Mouse (Mus musculus) 3134 (cell line): ENCODE data around the gene Nfe2l2.
A peak's percentile ranks its signal among the peaks of the same experiment; 100 is the strongest.
"Not testable (repeated sequence)": the region's sequence is repeated elsewhere in the genome, so short reads cannot be mapped to it uniquely, and the experiment has no call there.

Experiments
- DNase-seq: peaks from one replicate; pipeline ENCODE4 v3.0.0-alpha.2; 2011; ENCODE audit warnings: low spot score; ENCODE audit not compliant: insufficient read length; ENCODE audit errors: extremely low read depth

Gene Nfe2l2

GRCm38 (mm10) chr2:75714766-75715165 lies 10.3 kb upstream of the Nfe2l2 start:
- DNase-seq, result no peak

- DNase-seq, result no peak
Observed at GRCm38 (mm10) chr2:75713083-75713482, 8.6 kb upstream of the Nfe2l2 start.

- no peak for DNase-seq
Observed at GRCm38 (mm10) chr2:75707420-75707819, 3.0 kb upstream of the Nfe2l2 start.

GRCm38 (mm10) chr2:75706435-75706834 lies 2.0 kb upstream of the Nfe2l2 start:
- DNase-seq, result no peak

GRCm38 (mm10) chr2:75705162-75705752 lies 816 bp upstream of the Nfe2l2 start:
- DNase-seq, result no peak

GRCm38 (mm10) chr2:75703375-75704181 lies 863 bp downstream of the Nfe2l2 start:
- peak; percentile 95 for DNase-seq

- no peak for DNase-seq
Observed at GRCm38 (mm10) chr2:75702588-75702976, 1.9 kb downstream of the Nfe2l2 start.

- no peak for DNase-seq
Observed at GRCm38 (mm10) chr2:75701822-75702587, 2.4 kb downstream of the Nfe2l2 start.

GRCm38 (mm10) chr2:75701207-75701606 lies 3.2 kb downstream of the Nfe2l2 start:
- no peak for DNase-seq

GRCm38 (mm10) chr2:75700543-75700942 lies 3.9 kb downstream of the Nfe2l2 start:
- DNase-seq, result no peak

GRCm38 (mm10) chr2:75698874-75699273 lies 5.6 kb downstream of the Nfe2l2 start:
- no peak for DNase-seq

- no peak for DNase-seq
Observed at GRCm38 (mm10) chr2:75698007-75698406, 6.4 kb downstream of the Nfe2l2 start.

- no peak for DNase-seq
Observed at GRCm38 (mm10) chr2:75697222-75697621, 7.2 kb downstream of the Nfe2l2 start.

- DNase-seq, result no peak
Observed at GRCm38 (mm10) chr2:75696371-75696770, 8.1 kb downstream of the Nfe2l2 start.

GRCm38 (mm10) chr2:75695676-75696350 lies 8.6 kb downstream of the Nfe2l2 start:
- no peak for DNase-seq

GRCm38 (mm10) chr2:75694926-75695325 lies 9.5 kb downstream of the Nfe2l2 start:
- not testable (repeated sequence) for DNase-seq

GRCm38 (mm10) chr2:75692369-75692768 lies 12.1 kb downstream of the Nfe2l2 start:
- no peak for DNase-seq

- DNase-seq, result no peak
Observed at GRCm38 (mm10) chr2:75691316-75691715, 13.1 kb downstream of the Nfe2l2 start.

GRCm38 (mm10) chr2:75690656-75691055 lies 13.8 kb downstream of the Nfe2l2 start:
- no peak for DNase-seq

GRCm38 (mm10) chr2:75689482-75690158 lies 14.8 kb downstream of the Nfe2l2 start:
- DNase-seq, result no peak
